Mouse (Mus musculus) activated CD4-positive, CD25-positive, alpha-beta regulatory T cell, adult 9 weeks (primary cell): Measurements from ENCODE around the gene Btbd3. TPM values are rescaled to one million over a fixed set of nuclear protein-coding genes. Genes with fewer than 3 reads are reported as not detected.

Experiments used
- polyA plus RNA-seq: library from polyadenylated mRNA; unstranded; fragments of 100-300 nt; shearing (Covaris generic); gene quantifications from one replicate; pipeline ENCODE4 v1.2.1, GENCODE M21; 2017

Btbd3 gene
- polyA plus RNA-seq = not detected

GRCm38 (mm10) chr2:138256411-138256810 lies at the start of gene Btbd3:
Btbd3 (plus strand) TSS chr2:138256565.

